Mouse (Mus musculus): ENCODE measurements around the gene Agl. TPM values are rescaled to one million over a fixed set of nuclear protein-coding genes. Genes with fewer than 3 reads are reported as not detected.
A peak's percentile ranks its signal among the peaks of the same experiment; 100 is the strongest.

Gene Agl
- polyA plus RNA-seq (2012; rRNA removed) = 20.6 and 20.8 TPM in 2 replicates

DNA sequence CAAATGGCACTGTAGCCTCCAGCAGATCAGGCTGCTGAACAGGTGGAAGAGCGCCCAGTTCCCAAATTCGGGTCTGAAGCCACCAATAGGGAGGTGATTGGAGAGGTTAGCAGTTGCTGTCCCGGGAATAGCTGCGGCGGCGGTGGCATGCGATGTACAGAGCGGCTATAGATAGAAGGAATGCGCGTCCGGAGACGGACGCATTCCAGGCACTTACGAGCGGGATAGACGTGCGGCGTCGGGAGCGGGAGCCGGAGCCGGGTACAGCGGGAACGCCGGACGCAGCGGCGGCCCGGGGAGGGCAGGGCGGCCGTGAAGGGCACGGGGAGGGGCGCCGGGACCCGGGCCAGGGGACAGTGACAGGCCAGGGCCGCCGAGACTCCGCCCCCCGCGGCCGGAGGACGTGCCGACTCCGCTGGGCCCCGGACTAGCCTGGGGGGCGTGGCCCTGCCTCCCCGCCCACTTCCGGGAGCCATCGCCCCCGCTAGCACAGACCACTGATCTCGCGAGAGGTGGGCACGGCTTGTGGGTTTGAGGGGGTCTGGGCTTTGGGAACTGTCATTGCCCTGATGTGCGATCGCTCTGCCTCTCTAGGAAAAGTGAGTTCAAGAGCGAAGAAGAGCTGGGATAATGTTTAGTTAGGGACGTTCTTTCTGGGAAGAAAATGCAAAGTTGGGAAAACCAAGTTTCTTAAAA lies at the start of gene Agl:
Agl (minus strand) TSS at position 356 of the 696 bp plus-strand sequence.
- under 1% methylated on average over 56 of the region's 57 CpGs for WGBS
- H3K4me3 ChIP-seq (replicated peaks; ENCODE audit: insufficient read depth, low read depth, low read length) = peak within 1 kb of the TSS; percentile 70
- peak within 1 kb of the TSS; percentile 17; the same call in 1 of the 2 replicates for H3K27ac ChIP-seq (ENCODE audit: insufficient read depth, low read length)
- H3K4me1 ChIP-seq (ENCODE audit: control insufficient read depth, insufficient read depth, low read length) = no peaks in the 10 kb centered on the region
- H3K27me3 ChIP-seq (ENCODE audit: control insufficient read depth, insufficient read depth, low read length) = no peaks in the 10 kb centered on the region
- TF ChIP-seq CTCF (IDR thresholded peaks at IDR 0.05; ENCODE audit: borderline replicate concordance, insufficient read depth, low read depth, low read length) = no peak
- TF ChIP-seq POLR2A (IDR thresholded peaks at IDR 0.05; ENCODE audit: borderline replicate concordance, insufficient read depth, low read length) = no peak
- DNase-seq = peak; percentile 85 to 89

GRCm38 (mm10) chr3:116857611-116858010 lies 49.6 kb upstream of the Agl start:
- no peak overlapping the region for H3K27ac ChIP-seq (ENCODE audit: insufficient read depth, low read length)
- H3K4me1 ChIP-seq (ENCODE audit: control insufficient read depth, insufficient read depth, low read length) = no peaks in the 10 kb centered on the region
- 86% methylated on average over 6 of the region's 6 CpGs for WGBS
- H3K4me3 ChIP-seq (replicated peaks; ENCODE audit: insufficient read depth, low read depth, low read length) = no peak overlapping the region
- no peak for TF ChIP-seq POLR2A (IDR thresholded peaks at IDR 0.05; ENCODE audit: borderline replicate concordance, insufficient read depth, low read length)
- no peak for TF ChIP-seq CTCF (IDR thresholded peaks at IDR 0.05; ENCODE audit: borderline replicate concordance, insufficient read depth, low read depth, low read length)
- no peak for DNase-seq
- H3K27me3 ChIP-seq (ENCODE audit: control insufficient read depth, insufficient read depth, low read length) = no peaks in the 10 kb centered on the region

- Histone ChIP-seq H3K27ac (ENCODE audit: insufficient read depth, low read length) (no peak overlapping the region), H3K27me3 (ENCODE audit: control insufficient read depth, insufficient read depth, low read length) (no peaks in the 10 kb centered on the region), H3K4me3 (replicated peaks; ENCODE audit: insufficient read depth, low read depth, low read length) (no peak overlapping the region), H3K4me1 (ENCODE audit: control insufficient read depth, insufficient read depth, low read length) (no peaks in the 10 kb centered on the region)
- no peak for TF ChIP-seq CTCF (IDR thresholded peaks at IDR 0.05; ENCODE audit: borderline replicate concordance, insufficient read depth, low read depth, low read length)
- TF ChIP-seq POLR2A (IDR thresholded peaks at IDR 0.05; ENCODE audit: borderline replicate concordance, insufficient read depth, low read length) = no peak
- no peak for DNase-seq
- WGBS = 89% methylated on average over 3 of the region's 3 CpGs
These were observed 44.5 kb upstream of the Agl start for GRCm38 (mm10) chr3:116852421-116852820.

GRCm38 (mm10) chr3:116850376-116850775 lies 42.4 kb upstream of the Agl start:
- Histone ChIP-seq H3K27ac (ENCODE audit: insufficient read depth, low read length) (no peak overlapping the region), H3K4me3 (replicated peaks; ENCODE audit: insufficient read depth, low read depth, low read length) (no peak overlapping the region), H3K27me3 (ENCODE audit: control insufficient read depth, insufficient read depth, low read length) (no peaks in the 10 kb centered on the region), H3K4me1 (ENCODE audit: control insufficient read depth, insufficient read depth, low read length) (no peaks in the 10 kb centered on the region)
- no peak for DNase-seq
- TF ChIP-seq CTCF (IDR thresholded peaks at IDR 0.05; ENCODE audit: borderline replicate concordance, insufficient read depth, low read depth, low read length) (no peak), POLR2A (IDR thresholded peaks at IDR 0.05; ENCODE audit: borderline replicate concordance, insufficient read depth, low read length) (no peak)
- 85% methylated on average over 1 of the region's 1 CpGs for WGBS

GRCm38 (mm10) chr3:116848936-116849335 lies 41.0 kb upstream of the Agl start:
- Histone ChIP-seq H3K4me1 (ENCODE audit: control insufficient read depth, insufficient read depth, low read length) (no peaks in the 10 kb centered on the region), H3K27me3 (ENCODE audit: control insufficient read depth, insufficient read depth, low read length) (no peaks in the 10 kb centered on the region), H3K27ac (ENCODE audit: insufficient read depth, low read length) (no peak overlapping the region), H3K4me3 (replicated peaks; ENCODE audit: insufficient read depth, low read depth, low read length) (no peak overlapping the region)
- whole genome bisulfite sequencing = 81% methylated on average over 4 of the region's 4 CpGs
- TF ChIP-seq CTCF (IDR thresholded peaks at IDR 0.05; ENCODE audit: borderline replicate concordance, insufficient read depth, low read depth, low read length) (no peak), POLR2A (IDR thresholded peaks at IDR 0.05; ENCODE audit: borderline replicate concordance, insufficient read depth, low read length) (no peak)
- DNase-seq = no peak

- Histone ChIP-seq H3K4me3 (replicated peaks; ENCODE audit: insufficient read depth, low read depth, low read length) (no peak overlapping the region), H3K27me3 (ENCODE audit: control insufficient read depth, insufficient read depth, low read length) (no peaks in the 10 kb centered on the region), H3K4me1 (ENCODE audit: control insufficient read depth, insufficient read depth, low read length) (no peaks in the 10 kb centered on the region), H3K27ac (ENCODE audit: insufficient read depth, low read length) (no peak overlapping the region)
- TF ChIP-seq POLR2A (IDR thresholded peaks at IDR 0.05; ENCODE audit: borderline replicate concordance, insufficient read depth, low read length) (no peak), CTCF (IDR thresholded peaks at IDR 0.05; ENCODE audit: borderline replicate concordance, insufficient read depth, low read depth, low read length) (no peak)
- no peak for DNase-seq
- 86% methylated on average over 1 of the region's 1 CpGs for WGBS
These were observed 40.1 kb upstream of the Agl start for GRCm38 (mm10) chr3:116848099-116848498.

DNA sequence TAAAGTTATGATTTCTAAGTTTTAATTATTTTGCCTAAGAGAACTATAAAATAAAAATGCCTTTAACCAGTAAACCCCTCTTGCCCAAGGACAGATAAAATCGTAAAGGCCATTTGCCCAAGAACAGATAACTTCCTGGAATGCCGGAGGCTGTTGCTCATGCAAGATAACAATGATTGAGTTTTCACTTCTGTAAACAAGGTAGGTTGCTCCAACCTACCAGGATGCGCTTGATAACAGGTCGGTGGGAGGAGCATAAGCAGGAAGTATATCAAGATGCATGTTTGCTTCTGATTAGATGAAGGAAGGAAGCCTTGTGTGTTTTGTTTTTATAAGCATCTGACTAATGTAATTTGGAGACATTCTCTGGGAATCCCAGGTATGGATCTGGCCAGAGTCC lies 38.1 kb upstream of the Agl start:
- H3K27ac ChIP-seq (ENCODE audit: insufficient read depth, low read length) = no peak overlapping the region
- H3K4me1 ChIP-seq (ENCODE audit: control insufficient read depth, insufficient read depth, low read length) = no peaks in the 10 kb centered on the region
- TF ChIP-seq POLR2A (IDR thresholded peaks at IDR 0.05; ENCODE audit: borderline replicate concordance, insufficient read depth, low read length) = no peak
- no peak for TF ChIP-seq CTCF (IDR thresholded peaks at IDR 0.05; ENCODE audit: borderline replicate concordance, insufficient read depth, low read depth, low read length)
- H3K4me3 ChIP-seq (replicated peaks; ENCODE audit: insufficient read depth, low read depth, low read length) = no peak overlapping the region
- no peak for DNase-seq
- WGBS = 91% methylated on average over 4 of the region's 4 CpGs
- no peaks in the 10 kb centered on the region for H3K27me3 ChIP-seq (ENCODE audit: control insufficient read depth, insufficient read depth, low read length)

DNA sequence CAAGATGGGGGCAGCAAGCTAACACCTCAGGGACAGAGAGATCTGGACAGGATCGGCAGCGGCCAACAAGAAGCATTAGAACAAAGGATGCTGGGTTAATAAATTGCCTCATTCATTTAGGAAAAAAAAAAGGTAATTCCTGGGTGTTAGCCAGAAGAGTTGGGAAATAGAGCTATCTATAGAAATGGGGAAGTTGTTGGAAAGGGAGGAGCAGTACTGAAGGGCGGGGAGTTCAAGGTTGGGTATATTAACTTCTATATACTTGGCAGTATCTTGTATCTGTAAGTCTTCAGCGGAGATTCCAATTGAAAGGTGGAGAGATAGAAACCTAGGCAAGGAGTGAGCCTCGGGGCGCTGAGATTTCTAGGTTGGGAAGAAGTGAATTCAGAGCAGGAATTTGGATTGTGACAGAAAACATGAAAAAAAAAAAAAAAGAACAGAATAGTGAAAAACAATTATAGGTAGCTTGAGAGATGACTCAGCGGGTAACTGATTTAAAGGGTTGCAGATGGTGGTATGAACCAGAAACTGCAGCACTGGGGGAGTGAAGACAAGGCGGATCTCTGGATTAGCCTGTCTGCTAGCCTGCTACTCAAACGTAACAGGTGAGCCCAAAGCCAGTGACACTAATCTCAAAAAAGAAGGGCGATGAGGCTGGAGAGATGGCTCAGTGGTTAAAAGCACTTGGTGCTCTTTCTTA lies 37.1 kb upstream of the Agl start:
- WGBS = 89% methylated on average over 10 of the region's 10 CpGs
- no peak overlapping the region for H3K4me3 ChIP-seq (replicated peaks; ENCODE audit: insufficient read depth, low read depth, low read length)

More for the DNA sequence above, 37.1 kb upstream of the Agl start:
- TF ChIP-seq POLR2A (IDR thresholded peaks at IDR 0.05; ENCODE audit: borderline replicate concordance, insufficient read depth, low read length) (no peak), CTCF (IDR thresholded peaks at IDR 0.05; ENCODE audit: borderline replicate concordance, insufficient read depth, low read depth, low read length) (no peak)
- DNase-seq = no peak
- H3K27me3 ChIP-seq (ENCODE audit: control insufficient read depth, insufficient read depth, low read length) = no peaks in the 10 kb centered on the region
- H3K27ac ChIP-seq (ENCODE audit: insufficient read depth, low read length) = no peak overlapping the region
- H3K4me1 ChIP-seq (ENCODE audit: control insufficient read depth, insufficient read depth, low read length) = no peaks in the 10 kb centered on the region

All from cerebellum, adult 2 months (tissue).